Mouse (Mus musculus): ENCODE data around the gene Ptprr.

- TF ChIP-seq CTCF (IDR thresholded peaks at IDR 0.05; ENCODE audit: low read depth) (no peak), EP300 (optimal IDR thresholded peaks at IDR 0.05) (no peak)
These were observed 173.7 kb downstream of the Ptprr start for GRCm38 (mm10) chr10:116191724-116192123.
